Mouse (Mus musculus): ENCODE measurements around the gene Ino80e. TPM values are rescaled to one million over a fixed set of nuclear protein-coding genes. Genes with fewer than 3 reads are reported as not detected.

Ino80e gene
- polyA plus RNA-seq, 1 experiment = 105 TPM

DNA sequence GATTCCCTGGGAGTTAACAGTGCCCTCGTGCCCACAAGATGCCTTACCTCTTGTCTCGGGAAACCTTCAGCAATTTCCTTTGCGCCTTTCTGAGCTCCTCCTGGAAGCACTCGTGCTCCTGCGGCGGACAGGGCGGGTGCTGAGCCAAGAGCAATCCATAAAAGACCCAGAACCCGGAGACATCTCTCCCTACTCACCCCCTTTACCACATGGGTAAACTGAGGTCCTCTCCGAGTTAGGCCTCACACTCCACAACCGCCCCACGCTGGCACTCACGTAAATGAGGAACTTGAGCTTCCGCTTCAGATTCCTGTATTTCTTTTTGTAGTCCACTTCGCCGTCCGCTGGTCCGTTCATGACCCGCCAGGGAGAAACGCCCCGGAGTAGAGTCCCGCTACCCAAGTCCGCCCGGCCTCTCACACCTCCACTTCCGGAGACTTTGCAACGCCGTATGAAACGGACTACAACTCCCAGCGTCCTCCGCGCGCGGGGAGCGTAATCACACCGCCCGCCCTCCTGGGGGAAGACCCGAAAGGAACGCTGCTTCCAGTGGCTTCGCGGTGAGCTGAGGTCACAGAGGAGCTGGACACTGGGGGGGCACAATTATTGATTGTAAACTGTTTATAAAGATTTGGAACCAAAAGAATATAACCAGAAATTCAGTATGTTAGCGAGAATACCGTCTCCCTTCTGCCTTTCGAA, 597 bp downstream of the Ino80e start, which contains the start of gene Hirip3:
TSS of gene Hirip3 (plus strand) at position 544 of the 702 bp plus-strand sequence.
- Histone ChIP-seq H3K79me2 (ENCODE audit: control insufficient read depth, insufficient read depth) (peaks cover 43% of the 10 kb centered on the region), H3K4me3 (ENCODE audit: insufficient read depth, poor library complexity, severe bottlenecking) (peak within 1 kb of the TSS; percentile 64), H3K27me3 (ENCODE audit: control insufficient read depth, insufficient read depth, insufficient read length) (no peaks in the 10 kb centered on the region), H3K79me3 (ENCODE audit: low read depth) (peaks cover 23% of the 10 kb centered on the region), H3K36me3 (ENCODE audit: control insufficient read depth, insufficient read depth) (peaks cover 54% of the 10 kb centered on the region), H3ac (ENCODE audit: control insufficient read depth, insufficient read length, low read depth) (peak within 1 kb of the TSS; percentile 86)
- TF ChIP-seq MYOG (IDR thresholded peaks at IDR 0.05; ENCODE audit: control insufficient read depth, extremely low read depth, insufficient read length) (no peak), MAX (IDR thresholded peaks at IDR 0.05) (peak; percentile 16)

DNA sequence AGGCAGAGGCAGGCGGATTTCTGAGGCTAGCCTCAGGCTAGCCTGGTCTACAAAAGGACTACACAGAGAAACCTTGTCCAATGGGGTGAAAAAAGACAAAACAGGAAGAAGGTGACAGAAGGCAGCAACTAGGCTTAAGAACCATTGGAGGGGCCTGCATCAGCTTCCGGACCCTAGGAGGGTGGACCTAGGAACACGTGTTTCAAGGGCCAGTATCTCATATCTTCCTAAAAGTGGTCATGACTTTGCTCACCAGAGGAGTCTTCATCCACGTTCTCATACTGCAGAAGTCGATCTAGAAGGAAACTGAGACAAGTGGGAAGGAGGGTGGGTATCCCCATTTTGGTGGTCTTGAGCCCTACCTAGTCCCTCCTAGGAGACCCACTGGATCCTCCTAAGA, 1.2 kb downstream of the Ino80e start:
- peak overlapping the region; percentile 86 for H3ac ChIP-seq (ENCODE audit: control insufficient read depth, insufficient read length, low read depth)
- peaks cover 43% of the 10 kb centered on the region for H3K79me2 ChIP-seq (ENCODE audit: control insufficient read depth, insufficient read depth)
- no peaks in the 10 kb centered on the region for H3K27me3 ChIP-seq (ENCODE audit: control insufficient read depth, insufficient read depth, insufficient read length)
- TF ChIP-seq FOSL1 (IDR thresholded peaks at IDR 0.05; ENCODE audit: insufficient read depth, low read length, poor library complexity, severe bottlenecking) = no peak
- TF ChIP-seq CEBPB (IDR thresholded peaks at IDR 0.05; ENCODE audit: low read depth) = no peak
- no peak for TF ChIP-seq USF1 (IDR thresholded peaks at IDR 0.05; ENCODE audit: low read depth)
- TF ChIP-seq MAX (IDR thresholded peaks at IDR 0.05) = no peak
- TF ChIP-seq MYOD1 (IDR thresholded peaks at IDR 0.05; ENCODE audit: control insufficient read depth, insufficient read length, low read depth) = no peak
- no peak for TF ChIP-seq MYOG (IDR thresholded peaks at IDR 0.05; ENCODE audit: control insufficient read depth, extremely low read depth, insufficient read length)
- TF ChIP-seq CTCF (IDR thresholded peaks at IDR 0.05; ENCODE audit: control insufficient read depth, insufficient read depth, insufficient read length) = no peak
- peaks cover 23% of the 10 kb centered on the region for H3K79me3 ChIP-seq (ENCODE audit: low read depth)
- peak overlapping the region; percentile 64 for H3K4me3 ChIP-seq (ENCODE audit: insufficient read depth, poor library complexity, severe bottlenecking)
- peaks cover 55% of the 10 kb centered on the region for H3K36me3 ChIP-seq (ENCODE audit: control insufficient read depth, insufficient read depth)

DNA sequence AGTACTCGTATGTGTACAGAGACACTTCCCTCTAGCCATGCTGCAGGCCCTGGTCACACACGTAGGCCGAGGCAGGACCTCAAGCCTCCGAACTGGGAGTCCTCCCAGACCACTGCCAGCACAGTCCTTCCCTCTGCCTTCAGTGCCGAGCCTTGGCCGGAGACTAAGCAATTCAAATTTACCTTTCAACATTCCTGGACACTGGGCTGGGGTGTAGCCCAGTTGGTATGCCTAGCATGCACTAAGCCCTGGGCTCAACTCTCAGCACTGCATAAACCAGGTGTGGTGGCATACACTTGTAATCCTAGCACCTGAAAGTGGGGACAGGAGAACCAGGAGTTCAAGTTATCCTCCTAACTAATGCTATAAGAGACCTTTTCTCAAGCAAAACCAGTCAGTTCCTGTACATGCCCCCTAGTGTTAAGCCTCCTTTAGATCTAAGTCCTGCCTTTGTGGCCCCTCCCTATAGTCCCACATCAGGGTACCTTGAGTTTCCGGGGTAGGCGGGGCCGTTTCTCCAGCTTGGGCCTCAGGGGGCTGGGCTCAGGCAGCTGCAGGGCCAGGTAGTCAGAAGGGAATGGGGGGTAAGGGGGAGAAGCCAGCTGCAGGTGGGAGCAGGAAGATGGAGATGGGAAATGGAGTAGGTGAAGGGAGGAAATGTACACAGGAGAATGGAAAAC, 5.3 kb downstream of the Ino80e start:
- Histone ChIP-seq H3K27me3 (ENCODE audit: control insufficient read depth, insufficient read depth, insufficient read length) (no peaks in the 10 kb centered on the region), H3K79me3 (ENCODE audit: low read depth) (peaks cover 22% of the 10 kb centered on the region), H3K36me3 (ENCODE audit: control insufficient read depth, insufficient read depth) (peaks cover 57% of the 10 kb centered on the region), H3K79me2 (ENCODE audit: control insufficient read depth, insufficient read depth) (peaks cover 27% of the 10 kb centered on the region), H3ac (ENCODE audit: control insufficient read depth, insufficient read length, low read depth) (no peak overlapping the region), H3K4me3 (ENCODE audit: insufficient read depth, poor library complexity, severe bottlenecking) (no peak overlapping the region)
- TF ChIP-seq MAX (IDR thresholded peaks at IDR 0.05) = no peak
- no peak for TF ChIP-seq CEBPB (IDR thresholded peaks at IDR 0.05; ENCODE audit: low read depth)
- TF ChIP-seq MYOG (IDR thresholded peaks at IDR 0.05; ENCODE audit: control insufficient read depth, extremely low read depth, insufficient read length) = no peak
- TF ChIP-seq USF1 (IDR thresholded peaks at IDR 0.05; ENCODE audit: low read depth) = no peak
- TF ChIP-seq MYOD1 (IDR thresholded peaks at IDR 0.05; ENCODE audit: control insufficient read depth, insufficient read length, low read depth) = no peak
- no peak for TF ChIP-seq FOSL1 (IDR thresholded peaks at IDR 0.05; ENCODE audit: insufficient read depth, low read length, poor library complexity, severe bottlenecking)
- TF ChIP-seq CTCF (IDR thresholded peaks at IDR 0.05; ENCODE audit: control insufficient read depth, insufficient read depth, insufficient read length) = no peak

DNA sequence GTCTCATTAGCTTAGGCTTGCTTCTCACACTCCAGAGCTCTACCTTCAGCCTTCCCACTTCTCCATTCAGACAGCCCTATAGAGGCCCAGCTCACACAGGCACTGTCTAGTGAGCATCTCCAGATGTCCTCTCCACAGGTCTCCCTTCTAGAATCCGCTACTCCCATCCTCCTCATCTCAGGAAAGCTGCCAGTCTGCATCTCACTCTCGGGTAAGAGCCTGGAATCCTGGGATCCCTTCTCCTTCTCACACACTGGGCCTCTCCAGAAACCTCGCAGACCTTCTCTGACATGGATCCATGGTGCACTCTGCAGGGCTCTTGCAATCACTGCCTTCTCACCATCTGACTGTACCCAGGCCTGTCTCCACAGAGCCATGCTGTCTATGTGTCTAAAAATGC, 6.5 kb downstream of the Ino80e start:
- Histone ChIP-seq H3K36me3 (ENCODE audit: control insufficient read depth, insufficient read depth) (peaks cover 51% of the 10 kb centered on the region), H3K27me3 (ENCODE audit: control insufficient read depth, insufficient read depth, insufficient read length) (no peaks in the 10 kb centered on the region), H3K4me3 (ENCODE audit: insufficient read depth, poor library complexity, severe bottlenecking) (no peak overlapping the region), H3K79me2 (ENCODE audit: control insufficient read depth, insufficient read depth) (peaks cover 17% of the 10 kb centered on the region), H3K79me3 (ENCODE audit: low read depth) (peaks cover 12% of the 10 kb centered on the region), H3ac (ENCODE audit: control insufficient read depth, insufficient read length, low read depth) (no peak overlapping the region)
- TF ChIP-seq CTCF (IDR thresholded peaks at IDR 0.05; ENCODE audit: control insufficient read depth, insufficient read depth, insufficient read length) = no peak

DNA sequence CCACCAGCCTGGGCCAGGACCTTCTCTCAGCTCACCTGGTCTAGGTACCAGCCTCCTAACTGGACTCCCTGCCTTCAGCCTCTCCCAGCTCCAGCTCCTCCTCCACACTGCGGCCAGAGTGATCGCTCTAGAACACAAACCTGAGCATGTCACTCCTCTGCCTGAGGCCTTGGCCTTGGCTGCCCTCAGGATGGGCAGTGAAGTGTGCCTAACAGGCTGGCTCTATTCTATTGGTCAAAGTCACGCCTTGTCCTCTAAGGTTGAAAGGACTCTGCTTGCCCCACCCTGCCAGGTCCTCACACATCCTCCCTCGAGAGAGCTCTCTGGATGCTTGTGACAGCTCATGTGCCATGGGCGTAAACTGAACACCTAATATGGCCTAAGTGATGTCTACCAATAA, 8.7 kb downstream of the Ino80e start:
- H3K79me3 ChIP-seq (ENCODE audit: low read depth) = no peaks in the 10 kb centered on the region
- no peak for TF ChIP-seq USF1 (IDR thresholded peaks at IDR 0.05; ENCODE audit: low read depth)
- TF ChIP-seq FOSL1 (IDR thresholded peaks at IDR 0.05; ENCODE audit: insufficient read depth, low read length, poor library complexity, severe bottlenecking) = no peak
- no peak for TF ChIP-seq MAX (IDR thresholded peaks at IDR 0.05)
- TF ChIP-seq MYOG (IDR thresholded peaks at IDR 0.05; ENCODE audit: control insufficient read depth, extremely low read depth, insufficient read length) = no peak
- TF ChIP-seq CTCF (IDR thresholded peaks at IDR 0.05; ENCODE audit: control insufficient read depth, insufficient read depth, insufficient read length) = no peak
- TF ChIP-seq CEBPB (IDR thresholded peaks at IDR 0.05; ENCODE audit: low read depth) = no peak
- no peak for TF ChIP-seq MYOD1 (IDR thresholded peaks at IDR 0.05; ENCODE audit: control insufficient read depth, insufficient read length, low read depth)
- no peak overlapping the region for H3K4me3 ChIP-seq (ENCODE audit: insufficient read depth, poor library complexity, severe bottlenecking)
- no peak overlapping the region for H3ac ChIP-seq (ENCODE audit: control insufficient read depth, insufficient read length, low read depth)
- H3K79me2 ChIP-seq (ENCODE audit: control insufficient read depth, insufficient read depth) = no peaks in the 10 kb centered on the region
- H3K36me3 ChIP-seq (ENCODE audit: control insufficient read depth, insufficient read depth) = peaks cover 31% of the 10 kb centered on the region
- peaks cover 7% of the 10 kb centered on the region for H3K27me3 ChIP-seq (ENCODE audit: control insufficient read depth, insufficient read depth, insufficient read length)

DNA sequence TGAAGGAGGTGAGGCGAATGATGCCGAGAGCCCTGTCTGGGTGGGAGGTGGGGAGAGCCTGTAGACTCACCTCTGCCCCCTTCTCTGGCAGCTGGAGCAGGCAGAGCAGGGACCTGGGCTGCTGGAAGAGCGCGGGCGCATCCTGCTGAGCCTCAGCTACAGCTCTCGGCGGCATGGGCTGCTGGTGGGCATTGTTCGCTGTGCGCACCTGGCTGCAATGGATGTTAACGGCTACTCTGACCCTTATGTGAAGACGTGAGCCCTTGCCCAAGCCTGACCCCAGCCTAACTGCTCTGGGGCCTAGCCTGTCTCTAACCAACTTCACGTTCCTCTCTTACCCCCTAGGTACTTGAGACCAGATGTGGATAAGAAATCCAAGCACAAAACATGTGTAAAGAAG, 11.0 kb downstream of the Ino80e start:
- Histone ChIP-seq H3K79me3 (ENCODE audit: low read depth) (no peaks in the 10 kb centered on the region), H3K79me2 (ENCODE audit: control insufficient read depth, insufficient read depth) (no peaks in the 10 kb centered on the region), H3K4me3 (ENCODE audit: insufficient read depth, poor library complexity, severe bottlenecking) (no peak overlapping the region), H3ac (ENCODE audit: control insufficient read depth, insufficient read length, low read depth) (no peak overlapping the region), H3K36me3 (ENCODE audit: control insufficient read depth, insufficient read depth) (peaks cover 11% of the 10 kb centered on the region), H3K27me3 (ENCODE audit: control insufficient read depth, insufficient read depth, insufficient read length) (peaks cover 28% of the 10 kb centered on the region)
- no peak for TF ChIP-seq USF1 (IDR thresholded peaks at IDR 0.05; ENCODE audit: low read depth)
- no peak for TF ChIP-seq CTCF (IDR thresholded peaks at IDR 0.05; ENCODE audit: control insufficient read depth, insufficient read depth, insufficient read length)
- TF ChIP-seq MYOG (IDR thresholded peaks at IDR 0.05; ENCODE audit: control insufficient read depth, extremely low read depth, insufficient read length) = no peak
- TF ChIP-seq FOSL1 (IDR thresholded peaks at IDR 0.05; ENCODE audit: insufficient read depth, low read length, poor library complexity, severe bottlenecking) = no peak
- TF ChIP-seq MAX (IDR thresholded peaks at IDR 0.05) = no peak
- no peak for TF ChIP-seq MYOD1 (IDR thresholded peaks at IDR 0.05; ENCODE audit: control insufficient read depth, insufficient read length, low read depth)
- TF ChIP-seq CEBPB (IDR thresholded peaks at IDR 0.05; ENCODE audit: low read depth) = no peak

All from C2C12 (cell line).